Mouse (Mus musculus) splenic B cell, adult 2 months (primary cell): ENCODE results near the gene Ccdc91.

Experiments
- DNase-seq: peaks from one replicate; pipeline ENCODE4 v3.0.0-alpha.2; 2011; ENCODE audit warnings: low read depth, low spot score
- H3K27me3 ChIP-seq: 2 replicates; pipeline ENCODE4 v1.6.1; 2012; ENCODE audit warnings: mild to moderate bottlenecking, low read length, moderate library complexity, mixed read lengths; ENCODE audit not compliant: control insufficient read depth, poor library complexity, insufficient read depth, severe bottlenecking
- H3K36me3 ChIP-seq: 2 replicates; pipeline ENCODE4 v1.6.1; 2012; ENCODE audit warnings: mild to moderate bottlenecking, low read length, moderate library complexity, mixed read lengths; ENCODE audit not compliant: control insufficient read depth, poor library complexity, insufficient read depth, severe bottlenecking

Ccdc91 gene

GRCm38 (mm10) chr6:147534971-147535370, 59.3 kb downstream of the Ccdc91 start:
- H3K36me3 ChIP-seq, result 0 out of 2 replicates have a peak, but pooled peaks cover 2% of the 10 kb centered on the region
- H3K27me3 ChIP-seq, result no peaks in the 10 kb centered on the region
- no peak for DNase-seq

GRCm38 (mm10) chr6:147538236-147538635, 62.6 kb downstream of the Ccdc91 start:
- no peak for DNase-seq
- H3K36me3 ChIP-seq, result 0 out of 2 replicates have a peak, but pooled peaks cover 2% of the 10 kb centered on the region
- H3K27me3 ChIP-seq, result no peaks in the 10 kb centered on the region

- H3K27me3 ChIP-seq, result no peaks in the 10 kb centered on the region
- 0 out of 2 replicates have a peak, but pooled peaks cover 2% of the 10 kb centered on the region for H3K36me3 ChIP-seq
- DNase-seq, result no peak
Measured at GRCm38 (mm10) chr6:147539056-147539600, 63.5 kb downstream of the Ccdc91 start.

- Histone ChIP-seq H3K27me3 (no peaks in the 10 kb centered on the region), H3K36me3 (0 out of 2 replicates have a peak, but pooled peaks cover 2% of the 10 kb centered on the region)
- DNase-seq, result no peak
Measured at GRCm38 (mm10) chr6:147540942-147541341, 65.3 kb downstream of the Ccdc91 start.

- DNase-seq, result no peak
- Histone ChIP-seq H3K36me3 (no peaks in the 10 kb centered on the region), H3K27me3 (no peaks in the 10 kb centered on the region)
Measured at GRCm38 (mm10) chr6:147555591-147555990, 80.0 kb downstream of the Ccdc91 start.

GRCm38 (mm10) chr6:147559316-147559715, 83.7 kb downstream of the Ccdc91 start:
- DNase-seq, result no peak

GRCm38 (mm10) chr6:147560436-147560835, 84.8 kb downstream of the Ccdc91 start:
- H3K36me3 ChIP-seq, result no peaks in the 10 kb centered on the region
- no peak for DNase-seq
- no peaks in the 10 kb centered on the region for H3K27me3 ChIP-seq

More at GRCm38 (mm10) chr6:147559316-147559715, 83.7 kb downstream of the Ccdc91 start:
- Histone ChIP-seq H3K36me3 (no peaks in the 10 kb centered on the region), H3K27me3 (no peaks in the 10 kb centered on the region)

GRCm38 (mm10) chr6:147569246-147569645, 93.6 kb downstream of the Ccdc91 start:
- no peak for DNase-seq
- H3K36me3 ChIP-seq, result no peaks in the 10 kb centered on the region
- no peaks in the 10 kb centered on the region for H3K27me3 ChIP-seq

GRCm38 (mm10) chr6:147573137-147573536, 97.5 kb downstream of the Ccdc91 start:
- no peak for DNase-seq
- Histone ChIP-seq H3K27me3 (no peaks in the 10 kb centered on the region), H3K36me3 (no peaks in the 10 kb centered on the region)

GRCm38 (mm10) chr6:147574454-147575182, 99.0 kb downstream of the Ccdc91 start:
- H3K36me3 ChIP-seq, result no peaks in the 10 kb centered on the region

GRCm38 (mm10) chr6:147575183-147575784, 99.7 kb downstream of the Ccdc91 start:
- Histone ChIP-seq H3K27me3 (no peaks in the 10 kb centered on the region), H3K36me3 (no peaks in the 10 kb centered on the region)
- DNase-seq, result no peak

More at GRCm38 (mm10) chr6:147574454-147575182, 99.0 kb downstream of the Ccdc91 start:
- no peaks in the 10 kb centered on the region for H3K27me3 ChIP-seq
- no peak for DNase-seq

- no peaks in the 10 kb centered on the region for H3K36me3 ChIP-seq
- no peaks in the 10 kb centered on the region for H3K27me3 ChIP-seq
- DNase-seq, result no peak
Measured at GRCm38 (mm10) chr6:147587675-147588074, 112.0 kb downstream of the Ccdc91 start.

GRCm38 (mm10) chr6:147606666-147607065, 131.0 kb downstream of the Ccdc91 start:
- no peaks in the 10 kb centered on the region for H3K27me3 ChIP-seq
- no peaks in the 10 kb centered on the region for H3K36me3 ChIP-seq
- DNase-seq, result no peak

GRCm38 (mm10) chr6:147607613-147608012, 132.0 kb downstream of the Ccdc91 start:
- DNase-seq, result no peak
- no peaks in the 10 kb centered on the region for H3K36me3 ChIP-seq

GRCm38 (mm10) chr6:147615306-147615705, 139.7 kb downstream of the Ccdc91 start:
- H3K27me3 ChIP-seq, result no peaks in the 10 kb centered on the region
- H3K36me3 ChIP-seq, result no peaks in the 10 kb centered on the region
- DNase-seq, result no peak

More at GRCm38 (mm10) chr6:147607613-147608012, 132.0 kb downstream of the Ccdc91 start:
- no peaks in the 10 kb centered on the region for H3K27me3 ChIP-seq
